Mouse (Mus musculus) natural killer cell, adult 2 months (primary cell): ENCODE results near the gene P2ry13.

Experiments
- DNase-seq, 2 experiments: peaks; one replicate each; pipeline ENCODE4 v3.0.0; 2022; ENCODE audit warnings: low spot score in 2 of 2

P2ry13 gene

DNA sequence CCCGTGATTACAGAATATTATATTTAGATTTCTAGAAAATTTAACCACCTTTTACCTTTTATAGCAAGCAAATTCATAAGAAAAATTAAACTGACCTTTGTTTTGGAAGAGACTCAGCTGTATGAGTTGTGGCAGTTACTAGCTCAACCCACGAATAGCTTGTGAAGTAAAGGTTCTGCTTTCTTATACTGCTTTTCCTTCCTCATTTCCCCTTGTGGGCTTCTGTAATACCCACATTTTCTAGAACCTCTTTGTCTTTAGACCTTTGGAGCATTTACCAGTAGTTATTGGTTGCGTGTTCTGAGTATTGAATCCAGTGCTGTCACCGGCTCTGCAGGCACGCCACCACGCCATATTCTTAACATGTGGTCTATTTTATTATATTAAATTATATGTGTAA is at the start of gene P2ry13:
Gene P2ry13, minus strand, starts transcription at position 156 of the 400 bp plus-strand sequence.
- DNase-seq, result no peak

DNA sequence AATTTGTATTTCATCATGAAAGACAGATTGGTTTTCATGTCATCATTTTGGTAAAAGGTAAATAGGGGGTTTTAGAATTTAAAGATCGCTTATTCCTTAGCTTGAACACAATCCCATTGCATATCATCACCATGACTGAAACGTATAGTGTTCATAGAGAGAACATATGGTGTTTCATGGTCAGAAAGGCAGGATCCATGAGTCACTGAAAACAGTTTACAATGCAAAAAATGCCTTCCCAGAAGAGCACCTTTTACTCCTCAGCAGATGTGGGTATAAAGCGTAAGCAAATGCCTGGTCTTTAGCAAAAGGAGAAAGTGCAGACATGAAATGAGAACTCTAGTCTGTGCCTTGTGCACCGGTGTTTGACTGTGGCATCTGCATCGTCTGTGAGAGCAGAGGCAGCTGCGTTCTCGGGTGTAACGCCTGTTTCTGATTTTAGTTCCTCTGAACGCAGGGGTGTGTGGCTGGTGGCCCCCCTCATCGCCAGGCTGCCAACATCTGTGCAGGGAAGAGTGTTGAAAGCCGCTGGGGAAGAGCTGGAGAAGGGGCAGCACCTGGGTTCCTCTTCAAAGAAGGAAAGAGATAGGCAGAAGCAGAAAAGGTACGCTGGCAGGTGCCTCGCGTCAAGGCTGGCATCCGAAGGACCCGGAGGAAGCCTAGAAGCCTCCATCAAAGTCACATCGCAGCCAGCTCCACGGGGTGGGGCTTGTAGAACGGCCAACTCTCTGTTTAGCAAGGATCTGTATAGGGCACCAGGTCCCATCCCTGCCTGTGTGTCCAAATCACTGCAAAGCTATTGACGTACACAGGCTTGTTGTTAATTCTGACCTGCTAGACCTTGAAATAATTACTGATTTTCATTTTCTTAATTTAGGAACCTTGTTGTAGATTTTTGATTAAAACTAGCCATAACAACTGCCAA is 47.3 kb upstream of the P2ry13 start:
- peak in 1 of 2 experiments; percentile 45 for DNase-seq

DNA sequence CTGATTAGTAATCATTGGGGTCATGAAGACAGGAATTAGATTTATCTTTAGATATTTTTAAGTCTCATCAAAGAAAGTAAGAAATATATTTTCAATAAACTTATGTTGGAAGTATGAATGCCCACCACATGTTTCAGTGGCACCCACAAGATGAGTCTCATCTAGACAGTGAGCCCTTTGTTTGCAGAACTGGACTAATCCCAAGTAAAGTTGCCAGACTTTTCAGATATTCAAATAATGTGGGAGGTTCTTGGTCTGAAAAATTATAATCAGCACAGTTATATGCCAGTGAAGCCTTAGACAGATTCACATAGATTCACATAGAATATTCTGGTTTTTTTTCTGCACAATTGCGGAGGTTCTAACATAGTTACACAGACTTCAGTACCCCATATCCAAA is 39.8 kb upstream of the P2ry13 start:
- DNase-seq, result no peak

DNA sequence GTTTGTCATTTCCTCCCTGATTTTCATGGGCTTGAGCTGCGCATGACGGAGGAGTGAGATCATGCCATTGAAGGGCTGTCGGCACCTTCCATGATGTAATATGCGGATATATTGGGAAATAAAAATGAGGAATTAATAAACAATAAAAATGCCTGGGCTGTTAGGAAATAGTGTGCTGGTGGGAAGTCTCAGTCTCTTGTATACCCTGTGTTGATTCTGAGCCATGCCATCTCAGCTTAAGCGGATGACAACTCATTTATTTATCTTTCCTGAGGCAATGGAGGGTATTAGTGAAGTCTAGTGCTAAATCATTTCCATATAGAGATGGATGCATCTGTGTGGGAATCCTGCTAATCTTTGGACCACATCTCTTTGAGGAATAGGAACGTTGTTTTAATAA is 37.3 kb upstream of the P2ry13 start:
- no peak for DNase-seq

DNA sequence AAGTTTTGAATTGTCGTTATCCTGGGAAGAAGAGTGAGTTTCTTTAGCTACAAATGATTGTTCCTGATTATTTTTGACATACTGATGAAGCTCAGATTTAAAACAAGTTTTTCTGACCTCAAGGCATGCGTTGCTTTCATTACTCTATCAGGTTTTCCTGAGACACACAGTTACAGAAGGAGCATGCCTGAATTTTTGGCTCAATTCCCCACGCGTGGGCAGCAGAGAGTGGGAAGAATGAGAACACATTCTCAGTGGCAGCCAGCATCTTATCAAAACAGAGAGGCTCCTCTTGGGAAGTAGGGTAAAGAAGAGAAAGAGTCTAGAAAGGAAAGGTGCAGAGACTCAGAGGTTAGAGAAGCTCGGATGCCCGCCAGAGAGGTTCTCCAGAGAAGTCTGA is 32.7 kb upstream of the P2ry13 start:
- no peak for DNase-seq

DNA sequence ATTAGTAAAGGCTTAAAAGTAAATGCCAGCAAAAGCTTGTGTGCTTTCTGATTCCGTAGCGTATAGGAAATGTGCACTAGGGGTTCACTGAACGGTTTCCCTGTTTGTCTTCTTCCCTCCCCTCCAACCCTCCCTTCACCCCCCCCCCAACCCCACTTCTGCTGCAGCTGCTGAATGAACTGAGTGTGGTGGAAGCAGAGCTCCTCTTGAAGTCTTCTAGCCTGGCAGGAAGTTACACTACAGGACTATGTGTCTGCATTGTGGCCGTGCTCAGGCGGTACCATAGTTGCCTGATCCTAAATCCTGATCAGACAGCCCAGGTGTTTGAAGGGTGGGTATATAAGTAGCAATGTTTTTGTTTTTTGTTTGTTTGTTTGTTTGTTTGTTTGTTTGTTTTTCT is 24.2 kb upstream of the P2ry13 start:
- DNase-seq, result no peak

DNA sequence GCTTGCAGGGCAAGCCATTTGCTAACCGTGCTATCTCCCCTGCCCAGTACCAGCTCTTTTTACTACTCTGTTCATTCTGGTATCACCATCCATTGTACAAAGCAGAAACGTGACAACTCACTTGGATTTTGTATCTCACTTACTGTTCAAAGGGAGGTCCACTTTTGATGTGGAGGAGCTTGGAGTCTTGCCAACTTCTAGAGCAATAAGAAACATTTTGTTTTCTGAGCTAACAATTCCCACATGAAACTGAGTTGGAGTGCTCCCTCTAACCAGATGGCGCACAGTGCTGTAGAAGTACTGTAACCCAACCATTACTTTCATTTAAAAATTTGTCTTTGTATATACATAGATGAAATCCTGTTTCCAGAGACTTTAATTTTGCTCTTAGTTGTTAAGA is 20.2 kb upstream of the P2ry13 start:
- no peak for DNase-seq

DNA sequence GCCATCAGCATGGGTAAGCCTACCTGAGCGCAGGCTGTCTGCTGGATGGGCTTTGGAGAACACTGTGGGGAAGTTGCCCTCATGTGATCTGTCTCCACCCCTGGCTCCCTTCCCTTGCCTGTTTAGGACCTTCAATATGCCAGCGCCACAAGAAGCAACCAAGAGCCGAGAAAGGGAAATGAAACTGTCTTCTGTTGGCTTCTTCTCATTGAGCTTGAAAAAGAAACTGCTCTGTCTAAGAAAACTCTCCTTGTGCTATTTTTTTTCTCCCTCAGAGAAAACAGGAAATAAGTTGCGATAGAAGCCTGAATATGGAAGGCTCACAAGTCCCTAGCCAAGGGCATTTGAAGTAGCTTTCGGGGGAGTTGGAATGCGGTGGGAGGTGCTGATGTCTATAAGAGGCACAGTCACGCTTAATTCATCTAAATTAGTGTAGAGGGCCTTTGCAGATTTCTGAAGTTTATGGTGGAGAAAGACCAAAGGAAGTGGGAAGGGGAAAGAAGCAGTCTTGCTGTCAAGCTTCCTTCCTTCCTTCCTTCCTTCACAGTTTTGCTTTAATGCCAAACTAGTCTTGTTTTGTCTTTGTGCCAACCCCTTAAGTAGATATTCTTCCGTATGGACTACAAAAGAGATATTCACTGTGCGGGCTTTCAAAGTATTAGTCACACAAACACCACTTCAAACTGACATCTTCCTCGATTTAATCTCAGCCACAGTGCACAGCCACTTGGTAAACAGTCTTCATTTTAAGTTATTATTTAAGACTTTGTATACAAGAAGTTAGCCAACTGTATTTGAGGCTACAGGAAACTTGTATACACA is 18.3 kb upstream of the P2ry13 start:
- DNase-seq, result peak in 1 of 2 experiments; percentile 59

DNA sequence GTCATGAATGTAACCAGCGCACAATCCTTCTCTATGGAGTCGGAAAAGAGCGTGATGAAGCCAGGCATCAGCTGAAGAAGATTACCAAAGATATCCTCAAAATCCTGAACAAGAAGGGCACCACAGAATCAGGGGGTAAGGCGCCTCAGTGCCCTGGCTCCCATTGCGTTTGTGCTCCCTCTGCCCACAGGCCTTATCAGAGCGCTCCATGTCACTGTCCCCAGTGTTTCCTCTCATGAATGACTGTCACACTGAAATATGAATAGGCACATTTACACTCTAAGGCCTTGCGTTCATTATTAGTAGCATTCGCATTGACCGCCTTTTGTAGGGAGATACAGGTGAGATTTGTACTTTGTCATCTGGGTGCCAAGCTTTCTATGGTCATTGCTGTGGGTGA is 17.0 kb upstream of the P2ry13 start:
- no peak for DNase-seq

DNA sequence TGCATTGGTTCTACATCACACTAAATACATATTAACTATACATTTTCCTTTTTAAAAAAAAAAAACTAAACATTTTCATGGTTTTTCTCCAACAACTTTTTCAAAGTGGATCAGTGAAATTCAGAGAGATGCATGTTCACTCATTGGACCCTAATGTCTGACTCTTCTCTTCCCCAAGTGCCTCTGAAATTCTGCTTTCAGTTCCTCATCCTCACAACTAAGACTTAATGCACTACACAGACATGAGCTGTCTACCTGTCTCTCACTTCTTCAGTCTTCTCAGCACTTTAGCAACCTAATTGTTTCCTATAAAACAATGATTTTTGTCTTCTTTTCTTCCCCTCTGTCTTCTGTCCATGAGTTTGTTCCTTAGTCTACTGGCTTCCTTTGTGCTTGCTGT is 14.7 kb upstream of the P2ry13 start:
- no peak for DNase-seq

DNA sequence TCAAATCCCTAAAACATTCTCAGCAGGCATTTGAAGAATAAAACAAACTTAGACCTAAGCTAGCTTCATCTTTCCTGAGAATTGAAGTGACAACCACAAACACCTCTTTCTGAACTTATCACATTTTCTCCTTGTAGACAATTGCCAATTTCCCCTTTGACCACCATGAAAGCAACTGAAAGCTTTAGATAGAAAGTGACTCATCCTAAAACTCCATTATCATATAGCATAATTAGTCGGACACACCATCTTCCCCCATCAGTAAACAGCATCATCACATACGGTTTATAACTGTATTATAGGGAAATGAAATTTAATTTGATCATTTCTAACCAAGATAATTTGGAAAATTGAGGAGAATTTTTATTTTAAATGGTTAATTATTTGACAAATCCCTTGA is 11.6 kb upstream of the P2ry13 start:
- peak in 1 of 2 experiments; percentile 25 for DNase-seq

DNA sequence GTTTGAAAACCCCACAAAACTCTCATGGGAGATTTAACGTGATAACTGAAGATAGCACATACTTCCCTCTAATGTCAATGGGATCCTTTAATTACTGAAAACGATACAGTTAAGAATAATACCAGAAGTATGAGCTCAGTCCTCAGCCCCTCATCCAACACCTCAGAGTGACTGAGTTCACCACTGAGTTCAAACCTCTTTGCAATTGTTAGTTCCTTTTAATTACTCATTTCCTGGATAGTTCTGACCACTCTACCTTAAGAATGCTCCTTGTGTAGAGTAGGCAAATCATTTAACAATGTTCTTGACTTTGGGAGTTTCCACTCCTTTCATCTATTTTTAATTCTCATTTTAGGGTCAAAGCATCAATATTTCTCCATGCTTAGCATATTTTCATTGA is 8.6 kb upstream of the P2ry13 start:
- no peak for DNase-seq

DNA sequence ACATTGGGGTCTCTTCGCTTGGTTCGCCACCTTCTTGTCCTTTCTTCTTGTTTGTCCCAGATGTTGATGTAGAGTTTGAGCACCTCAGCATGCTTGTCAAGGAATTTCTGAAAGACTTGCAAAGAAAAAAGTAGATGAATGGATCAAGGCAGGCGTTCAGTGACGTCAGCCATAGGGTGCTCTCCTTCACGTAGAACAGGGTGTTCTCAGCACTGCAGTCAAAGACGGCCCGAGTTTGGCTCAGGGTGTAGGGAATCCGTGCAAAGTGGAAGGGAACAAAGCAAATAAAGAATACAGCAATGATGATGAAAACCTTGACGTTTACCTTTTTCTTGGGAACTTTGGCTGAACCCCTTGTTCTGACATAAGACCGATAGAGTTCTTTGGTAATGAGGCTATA is 6.5 kb upstream of the P2ry13 start:
- no peak for DNase-seq

DNA sequence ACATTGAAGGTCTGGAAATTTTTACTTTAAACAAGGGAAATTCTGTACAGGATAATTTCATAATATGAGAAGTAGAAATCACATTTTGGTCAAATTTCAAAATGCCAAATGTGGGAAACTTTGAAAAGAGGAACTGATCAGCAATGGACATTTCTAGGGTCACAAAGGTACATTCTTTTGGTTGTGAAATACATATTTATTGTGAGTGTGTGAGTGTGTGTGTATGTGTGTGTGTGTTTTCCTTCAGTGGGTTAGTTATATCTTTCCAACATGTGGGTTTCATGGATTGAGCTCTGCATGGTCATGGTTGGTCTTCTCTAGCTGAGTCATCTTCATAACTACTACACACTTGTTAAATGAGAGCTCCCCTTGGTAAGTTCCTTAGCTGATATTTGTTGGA is 1.7 kb upstream of the P2ry13 start:
- no peak for DNase-seq

DNA sequence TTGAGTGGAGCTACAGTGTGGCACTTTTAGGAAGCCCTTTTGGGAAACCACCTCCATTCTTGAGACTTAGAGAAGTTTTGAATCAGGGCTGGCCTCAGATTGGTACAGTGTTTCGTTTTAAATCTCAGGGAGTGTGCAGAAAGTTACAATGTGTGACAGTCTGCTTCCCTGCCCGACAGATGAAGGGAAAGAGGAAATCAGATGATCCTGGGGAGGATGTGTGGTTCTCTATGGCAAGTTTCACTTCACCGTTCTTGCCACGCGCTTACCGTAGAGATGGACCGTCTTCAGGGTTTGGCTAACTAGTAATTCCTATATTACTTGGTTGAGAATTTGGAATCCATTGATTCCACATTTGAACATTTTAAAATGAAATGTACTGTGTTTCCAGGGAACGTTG is 1.1 kb upstream of the P2ry13 start:
- no peak for DNase-seq

DNA sequence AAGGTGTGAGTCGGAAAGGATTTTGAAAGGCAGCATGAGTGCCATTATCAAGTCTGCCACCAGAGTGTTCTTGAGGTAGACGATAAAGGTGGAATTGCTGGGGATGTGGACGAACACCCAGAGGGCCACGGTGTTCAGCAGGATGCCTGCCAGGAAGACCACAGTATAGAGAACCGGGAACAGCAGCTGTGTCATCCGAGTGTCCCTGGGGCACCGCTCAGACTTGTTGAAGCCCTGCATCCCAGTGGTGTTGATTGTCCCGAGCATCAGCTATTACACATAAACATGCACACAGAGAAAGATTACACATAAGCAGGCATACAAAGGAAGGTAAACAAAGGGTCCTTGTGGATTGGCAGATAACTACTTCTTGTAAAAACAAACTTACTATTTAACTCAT is 593 bp downstream of the P2ry13 start:
- no peak for DNase-seq

DNA sequence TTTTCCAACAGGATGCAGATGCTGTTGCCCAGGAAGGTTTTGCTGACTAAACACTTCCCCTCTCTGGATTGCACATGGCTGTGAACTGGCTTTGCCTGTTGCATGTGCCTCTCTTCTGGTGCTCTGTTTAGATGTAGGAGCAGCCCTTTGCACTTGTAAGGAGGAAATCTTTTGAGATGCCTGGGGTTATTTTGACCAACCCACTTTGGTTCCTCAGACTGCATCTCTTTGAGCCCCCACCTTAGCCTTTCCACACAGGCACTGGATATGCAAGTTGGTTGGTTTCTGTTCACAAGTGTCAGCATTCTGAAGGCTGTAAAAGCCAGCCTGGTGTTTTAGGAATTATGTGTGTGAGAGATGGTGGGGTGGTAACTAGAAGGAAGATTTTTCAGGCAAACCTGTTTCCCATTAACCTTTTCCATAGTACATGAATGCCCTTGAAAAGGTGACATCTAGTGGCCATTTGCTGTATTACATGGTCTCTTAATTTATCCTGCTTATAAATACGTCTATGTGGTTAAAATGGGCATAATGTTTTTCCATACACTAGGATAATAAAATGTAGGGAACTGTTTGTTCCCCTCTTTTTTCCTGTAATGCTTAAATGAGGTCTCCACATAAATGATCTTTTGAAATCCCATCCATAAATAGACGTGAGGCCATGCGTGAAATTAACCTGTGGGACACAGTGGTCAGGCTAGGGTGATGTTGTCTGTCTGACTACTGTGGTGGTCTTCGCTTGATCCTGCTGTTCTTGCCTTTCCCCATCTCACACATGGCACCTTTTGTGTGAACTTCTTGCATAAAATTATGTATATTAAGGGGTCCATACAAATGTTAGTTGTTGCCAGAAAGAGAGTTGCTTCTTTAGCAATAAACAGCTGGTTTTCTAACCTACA is 1.8 kb downstream of the P2ry13 start:
- DNase-seq, result peak; percentile 15 to 30

DNA sequence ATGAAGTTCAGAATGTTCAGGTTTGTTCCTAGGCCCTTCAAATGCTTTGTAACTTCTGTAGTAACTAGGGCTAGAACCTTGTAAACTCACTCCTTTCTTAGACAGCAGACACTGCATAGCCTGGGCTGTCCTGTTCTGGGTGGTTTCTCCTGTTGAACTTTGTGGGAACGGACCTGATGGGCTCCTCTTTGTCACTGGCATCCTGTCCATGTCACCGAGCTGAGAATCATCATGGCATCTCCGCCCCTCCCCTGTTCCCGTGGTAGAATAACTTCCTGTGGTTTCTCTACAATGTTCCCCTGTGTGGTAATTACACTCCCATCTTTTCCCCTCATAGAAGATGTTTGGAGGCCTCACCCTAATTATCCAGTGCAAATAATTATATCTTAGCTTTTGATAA is 4.7 kb downstream of the P2ry13 start:
- DNase-seq, result no peak

DNA sequence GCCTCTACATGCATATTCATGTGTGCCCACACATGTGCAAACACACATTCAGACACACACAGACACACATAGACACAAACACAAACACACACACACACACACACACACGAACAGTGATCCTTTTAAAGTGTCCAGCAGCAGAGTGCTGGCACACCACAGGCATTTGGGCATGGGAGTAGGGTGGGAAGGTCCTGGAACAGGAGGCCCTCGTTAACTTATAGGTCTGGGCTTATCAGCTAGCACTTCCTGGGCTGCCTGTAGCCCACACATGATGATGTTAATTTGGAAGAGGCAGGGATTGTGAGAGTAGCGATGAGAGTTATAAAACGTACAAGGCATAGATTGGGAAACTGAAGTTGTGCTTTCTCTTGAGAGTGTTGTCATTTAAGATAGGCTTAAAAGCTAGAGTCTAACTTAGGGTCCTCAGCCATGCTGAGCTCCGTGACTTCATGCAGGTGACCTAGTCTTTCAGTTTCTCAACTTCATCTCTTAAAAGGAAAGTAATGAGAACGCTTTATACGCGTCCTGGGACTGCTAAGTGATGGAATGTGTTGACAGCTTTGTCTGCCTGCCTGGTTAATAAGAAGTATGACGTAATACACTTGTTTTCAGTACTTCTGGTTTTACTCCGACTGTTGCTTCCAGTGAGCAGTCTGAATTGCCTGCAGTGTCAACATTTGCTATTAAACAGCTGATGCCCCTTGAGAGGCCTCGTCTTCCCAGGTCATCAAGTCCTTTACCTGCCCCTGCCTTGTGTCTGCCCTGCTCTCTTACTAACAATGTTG is 5.8 kb downstream of the P2ry13 start:
- no peak for DNase-seq

DNA sequence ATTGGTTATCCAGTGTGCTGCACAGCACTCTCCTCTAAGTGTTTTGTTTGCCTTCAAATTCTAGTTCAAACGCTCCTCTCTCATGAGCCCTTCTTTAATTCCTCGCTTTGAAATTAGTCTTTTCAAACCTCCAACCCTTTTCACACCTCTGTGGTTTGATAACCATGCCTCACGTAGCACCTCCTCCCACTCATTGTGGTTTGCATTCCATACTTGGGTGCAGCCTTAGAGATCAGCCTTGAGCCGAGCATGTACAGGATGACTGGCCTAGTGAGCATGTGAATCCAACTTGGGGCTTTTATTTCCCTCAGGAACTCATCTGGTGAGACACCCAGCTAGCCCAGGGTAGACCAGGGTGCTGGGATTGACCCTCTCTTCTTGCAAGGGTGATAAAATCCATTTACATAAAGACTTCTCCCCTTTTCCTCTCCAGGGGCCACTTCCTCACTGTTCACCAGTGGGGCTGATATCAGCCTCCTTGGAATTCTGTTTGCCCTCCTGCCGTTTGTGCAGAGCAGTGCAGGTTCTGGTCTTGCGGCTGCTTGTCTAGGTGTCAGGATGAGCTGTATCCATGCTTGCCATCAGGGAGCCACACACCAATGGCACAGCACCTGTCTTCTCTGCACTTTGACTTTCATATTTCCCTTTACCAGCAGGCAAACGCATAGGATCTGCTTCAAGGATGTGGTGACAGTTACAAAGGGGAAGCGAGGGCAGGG is 6.7 kb downstream of the P2ry13 start:
- peak; percentile 34 to 52 for DNase-seq
